Mouse (Mus musculus): ENCODE data around the gene Dkkl1. TPM values are rescaled to one million over a fixed set of nuclear protein-coding genes. Genes with fewer than 3 reads are reported as not detected.
A peak's percentile ranks its signal among the peaks of the same experiment; 100 is the strongest.

Gene Dkkl1
- polyA plus RNA-seq, 1 experiment from 2014 or later: 8.5 TPM

- H3K4me3 ChIP-seq (ENCODE audit: low read depth, low read length): no peak overlapping the region
Observed at GRCm38 (mm10) chr7:45240109-45240508, 28.2 kb upstream of the Dkkl1 start.

GRCm38 (mm10) chr7:45238723-45239496 lies 27.0 kb upstream of the Dkkl1 start, which contains the start of gene Cd37:
TSS of gene Cd37 (minus strand) at chr7:45239115.
- ATAC-seq (ENCODE audit: low read depth) (no peak), DNase-seq (ENCODE audit: low spot score) (no peak)
- no peak within 1 kb of the TSS for H3K4me2 ChIP-seq (ENCODE audit: low read depth, low read length)

More at GRCm38 (mm10) chr7:45240109-45240508, 28.2 kb upstream of the Dkkl1 start:
- WGBS: 83% methylated on average over 7 of the region's 7 CpGs
- Histone ChIP-seq H3K36me3 (ENCODE audit: control insufficient read depth, insufficient read depth, low read length) (no peaks in the 10 kb centered on the region), H3K27ac (replicated peaks; ENCODE audit: low read depth, low read length) (no peak overlapping the region), H3K9ac (ENCODE audit: low read depth, low read length) (no peak overlapping the region), H3K4me1 (ENCODE audit: control insufficient read depth, insufficient read depth, low read length) (peaks cover 13% of the 10 kb centered on the region), H3K27me3 (replicated peaks; ENCODE audit: control insufficient read depth, insufficient read depth, low read length) (peaks cover 3% of the 10 kb centered on the region; the same call in 1 of the 2 replicates), H3K9me3 (ENCODE audit: control insufficient read depth, low read length) (no peaks in the 10 kb centered on the region), H3K4me2 (ENCODE audit: low read depth, low read length) (no peak overlapping the region; the same call in 1 of the 2 replicates)
- DNase-seq (ENCODE audit: low spot score) (no peak), ATAC-seq (ENCODE audit: low read depth) (no peak)

GRCm38 (mm10) chr7:45237747-45238699 lies 26.1 kb upstream of the Dkkl1 start:
- no peak overlapping the region for H3K27ac ChIP-seq (replicated peaks; ENCODE audit: low read depth, low read length)
- peaks cover 8% of the 10 kb centered on the region for H3K36me3 ChIP-seq (ENCODE audit: control insufficient read depth, insufficient read depth, low read length)
- no peak for ATAC-seq (ENCODE audit: low read depth)
- no peak overlapping the region for H3K4me2 ChIP-seq (ENCODE audit: low read depth, low read length)
- no peak overlapping the region for H3K4me3 ChIP-seq (ENCODE audit: low read depth, low read length)
- peaks cover 23% of the 10 kb centered on the region for H3K4me1 ChIP-seq (ENCODE audit: control insufficient read depth, insufficient read depth, low read length)
- H3K9ac ChIP-seq (ENCODE audit: low read depth, low read length): no peak overlapping the region
- no peak for DNase-seq (ENCODE audit: low spot score)
- WGBS: 74% methylated on average over 17 of the region's 17 CpGs
- H3K27me3 ChIP-seq (replicated peaks; ENCODE audit: control insufficient read depth, insufficient read depth, low read length): peaks cover 3% of the 10 kb centered on the region; the same call in 1 of the 2 replicates
- H3K9me3 ChIP-seq (ENCODE audit: control insufficient read depth, low read length): no peaks in the 10 kb centered on the region

More at GRCm38 (mm10) chr7:45238723-45239496, 27.0 kb upstream of the Dkkl1 start, which contains the start of gene Cd37:
- no peak within 1 kb of the TSS for H3K4me3 ChIP-seq (ENCODE audit: low read depth, low read length)
- H3K4me1 ChIP-seq (ENCODE audit: control insufficient read depth, insufficient read depth, low read length): peaks cover 18% of the 10 kb centered on the region
- peaks cover 3% of the 10 kb centered on the region; the same call in 1 of the 2 replicates for H3K27me3 ChIP-seq (replicated peaks; ENCODE audit: control insufficient read depth, insufficient read depth, low read length)
- no peak within 1 kb of the TSS for H3K27ac ChIP-seq (replicated peaks; ENCODE audit: low read depth, low read length)
- 39% methylated on average over 20 of the region's 20 CpGs for whole genome bisulfite sequencing
- H3K9me3 ChIP-seq (ENCODE audit: control insufficient read depth, low read length): no peaks in the 10 kb centered on the region
- H3K9ac ChIP-seq (ENCODE audit: low read depth, low read length): no peak within 1 kb of the TSS
- H3K36me3 ChIP-seq (ENCODE audit: control insufficient read depth, insufficient read depth, low read length): peaks cover under 1% of the 10 kb centered on the region; the same call in 1 of the 2 replicates

GRCm38 (mm10) chr7:45235656-45236180 lies 23.8 kb upstream of the Dkkl1 start:
- Histone ChIP-seq H3K4me1 (ENCODE audit: control insufficient read depth, insufficient read depth, low read length) (peaks cover 18% of the 10 kb centered on the region), H3K9me3 (ENCODE audit: control insufficient read depth, low read length) (no peaks in the 10 kb centered on the region), H3K9ac (ENCODE audit: low read depth, low read length) (peak overlapping the region; percentile 55), H3K27ac (replicated peaks; ENCODE audit: low read depth, low read length) (peak overlapping the region; percentile 67; the same call in 1 of the 2 replicates), H3K27me3 (replicated peaks; ENCODE audit: control insufficient read depth, insufficient read depth, low read length) (peaks cover 3% of the 10 kb centered on the region; the same call in 1 of the 2 replicates), H3K36me3 (ENCODE audit: control insufficient read depth, insufficient read depth, low read length) (peaks cover 31% of the 10 kb centered on the region), H3K4me3 (ENCODE audit: low read depth, low read length) (peak overlapping the region; percentile 29), H3K4me2 (ENCODE audit: low read depth, low read length) (peak overlapping the region; percentile 53)
- ATAC-seq (ENCODE audit: low read depth): peak; percentile 5; the same call in 1 of the 2 replicates
- WGBS: 26% methylated on average over 17 of the region's 17 CpGs
- no peak for DNase-seq (ENCODE audit: low spot score)

- Histone ChIP-seq H3K27ac (replicated peaks; ENCODE audit: low read depth, low read length) (peak overlapping the region; percentile 67), H3K4me2 (ENCODE audit: low read depth, low read length) (peak overlapping the region; percentile 53), H3K9me3 (ENCODE audit: control insufficient read depth, low read length) (no peaks in the 10 kb centered on the region), H3K27me3 (replicated peaks; ENCODE audit: control insufficient read depth, insufficient read depth, low read length) (peaks cover 3% of the 10 kb centered on the region; the same call in 1 of the 2 replicates), H3K36me3 (ENCODE audit: control insufficient read depth, insufficient read depth, low read length) (peaks cover 32% of the 10 kb centered on the region), H3K4me1 (ENCODE audit: control insufficient read depth, insufficient read depth, low read length) (peaks cover 15% of the 10 kb centered on the region; the same call in 1 of the 2 replicates), H3K4me3 (ENCODE audit: low read depth, low read length) (peak overlapping the region; percentile 29), H3K9ac (ENCODE audit: low read depth, low read length) (peak overlapping the region; percentile 55)
- peak; percentile 85 for ATAC-seq (ENCODE audit: low read depth)
- DNase-seq (ENCODE audit: low spot score): peak; percentile 87
- WGBS: 5% methylated on average over 21 of the region's 21 CpGs
Observed at GRCm38 (mm10) chr7:45234922-45235571, 23.1 kb upstream of the Dkkl1 start.

- H3K9me3 ChIP-seq (ENCODE audit: control insufficient read depth, low read length): no peaks in the 10 kb centered on the region
- ATAC-seq (ENCODE audit: low read depth) (no peak; the same call in 1 of the 2 replicates), DNase-seq (ENCODE audit: low spot score) (peak; percentile 55)
- H3K36me3 ChIP-seq (ENCODE audit: control insufficient read depth, insufficient read depth, low read length): peaks cover 38% of the 10 kb centered on the region
- peak overlapping the region; percentile 40; the same call in 1 of the 2 replicates for H3K9ac ChIP-seq (ENCODE audit: low read depth, low read length)
- H3K27ac ChIP-seq (replicated peaks; ENCODE audit: low read depth, low read length): peak overlapping the region; percentile 67; the same call in 1 of the 2 replicates
- H3K4me3 ChIP-seq (ENCODE audit: low read depth, low read length): no peak overlapping the region
- WGBS: 14% methylated on average over 19 of the region's 29 CpGs
- H3K4me2 ChIP-seq (ENCODE audit: low read depth, low read length): peak overlapping the region; percentile 53
- peaks cover 3% of the 10 kb centered on the region; the same call in 1 of the 2 replicates for H3K27me3 ChIP-seq (replicated peaks; ENCODE audit: control insufficient read depth, insufficient read depth, low read length)
- H3K4me1 ChIP-seq (ENCODE audit: control insufficient read depth, insufficient read depth, low read length): peaks cover 15% of the 10 kb centered on the region; the same call in 1 of the 2 replicates
Observed at GRCm38 (mm10) chr7:45234333-45234841, 22.4 kb upstream of the Dkkl1 start.

- Histone ChIP-seq H3K4me1 (ENCODE audit: control insufficient read depth, insufficient read depth, low read length) (peaks cover 15% of the 10 kb centered on the region; the same call in 1 of the 2 replicates), H3K4me3 (ENCODE audit: low read depth, low read length) (no peak overlapping the region), H3K27ac (replicated peaks; ENCODE audit: low read depth, low read length) (peak overlapping the region; percentile 35; the same call in 1 of the 2 replicates), H3K9me3 (ENCODE audit: control insufficient read depth, low read length) (no peaks in the 10 kb centered on the region), H3K9ac (ENCODE audit: low read depth, low read length) (peak overlapping the region; percentile 40; the same call in 1 of the 2 replicates), H3K27me3 (replicated peaks; ENCODE audit: control insufficient read depth, insufficient read depth, low read length) (peaks cover 3% of the 10 kb centered on the region; the same call in 1 of the 2 replicates), H3K36me3 (ENCODE audit: control insufficient read depth, insufficient read depth, low read length) (peaks cover 44% of the 10 kb centered on the region), H3K4me2 (ENCODE audit: low read depth, low read length) (peak overlapping the region; percentile 53)
- 29% methylated on average over 17 of the region's 20 CpGs for WGBS
- DNase-seq (ENCODE audit: low spot score) (peak; percentile 45), ATAC-seq (ENCODE audit: low read depth) (0 out of 2 replicates have a peak, but pooled peaks have one; percentile 7)
Observed at GRCm38 (mm10) chr7:45233580-45234332, 21.8 kb upstream of the Dkkl1 start.

Data from embryonic facial prominence, embryonic 14.5 days (tissue).